Mouse (Mus musculus) intestine, embryonic 16.5 days (tissue): Measurements from ENCODE around the gene Tmprss9. TPM values are rescaled to one million over a fixed set of nuclear protein-coding genes. Genes with fewer than 3 reads are reported as not detected.

Source experiments
- ATAC-seq: fragments of 200-750 bp; cut with Nextera tagmentation; 2 replicates; pipeline ENCODE4 v1.8.0; 2017; ENCODE audit warnings: moderate TSS enrichment, moderate library complexity
- H3K27ac ChIP-seq: fragments of 300-500 bp; sonication (generic); 2 replicates; pipeline ENCODE4 v1.5.1; 2014; ENCODE audit warnings: mild to moderate bottlenecking, low read length
- H3K27me3 ChIP-seq: fragments of 300-500 bp; sonication (generic); replicated peaks from 2 replicates; pipeline ENCODE4 v1.6.1; 2014; ENCODE audit warnings: low read length, control low read depth, mixed read lengths; ENCODE audit not compliant: control insufficient read depth, insufficient read depth
- H3K36me3 ChIP-seq: fragments of 300-500 bp; sonication (generic); 2 replicates; pipeline ENCODE4 v1.6.1; 2014; ENCODE audit warnings: low read length, control low read depth; ENCODE audit not compliant: control insufficient read depth, insufficient read depth
- H3K4me1 ChIP-seq: fragments of 300-500 bp; sonication (generic); 2 replicates; pipeline ENCODE4 v1.6.1; 2014; ENCODE audit warnings: low read length, control low read depth, mixed read lengths; ENCODE audit not compliant: control insufficient read depth, insufficient read depth
- H3K4me2 ChIP-seq: fragments of 300-500 bp; sonication (generic); 2 replicates; pipeline ENCODE4 v1.6.1; 2014; ENCODE audit warnings: low read depth, low read length, control low read depth
- H3K4me3 ChIP-seq: fragments of 300-500 bp; sonication (generic); 2 replicates; pipeline ENCODE4 v1.5.1; 2014; ENCODE audit warnings: mild to moderate bottlenecking, low read length
- H3K9ac ChIP-seq: fragments of 300-500 bp; sonication (generic); 2 replicates; pipeline ENCODE4 v1.6.1; 2014; ENCODE audit warnings: low read depth, low read length
- H3K9me3 ChIP-seq: fragments of 300-500 bp; sonication (generic); 2 replicates; pipeline ENCODE4 v1.6.1; 2016; ENCODE audit warnings: low read length, control low read depth; ENCODE audit not compliant: control insufficient read depth
- WGBS: fragments of 180-500 bp; shearing (Covaris S2); extraction: QIAGEN DNeasy Blood & Tissue Kit; methylation state at CpG from one replicate; pipeline ENCODE4 v1.1.7; 2014; 5-methylcytosine and 5-hydroxymethylcytosine counted together
- polyA plus RNA-seq: library from polyadenylated mRNA; unstranded; fragments of >200 nt; fragmentation: Nextera tagmentation; extraction: Ambion mirVana; gene quantifications from 2 replicates; pipeline ENCODE4 v1.2.1, GENCODE M21; 2015

Tmprss9 gene
- polyA plus RNA-seq, result 0.06 TPM in 1 of 2 replicates, not detected in the other

DNA sequence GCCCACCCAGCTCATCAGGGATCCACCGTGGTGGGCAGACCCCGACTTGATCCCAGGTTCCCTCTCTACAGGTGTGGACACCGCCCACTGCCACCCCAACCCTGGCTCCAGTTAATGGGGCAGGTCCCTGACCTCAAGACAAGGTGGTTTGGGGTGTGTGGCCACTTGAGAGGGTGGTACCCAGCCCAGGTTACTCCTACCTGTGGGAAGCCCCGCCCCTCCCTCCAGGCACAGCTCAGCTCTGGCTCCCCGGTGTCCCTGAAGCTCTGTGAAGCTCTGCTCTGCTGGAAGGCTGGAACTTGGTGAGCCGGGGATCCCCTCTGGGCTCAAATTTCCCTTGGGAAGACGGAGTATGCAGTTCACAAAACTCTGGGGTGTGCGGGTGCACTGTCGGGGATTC, at the start of gene Tmprss9:
Gene Tmprss9 (plus strand): TSS at position 268 of the 400 bp plus-strand sequence.
- Histone ChIP-seq H3K4me2 (no peak within 1 kb of the TSS), H3K36me3 (0 out of 2 replicates have a peak, but pooled peaks cover 3% of the 10 kb centered on the region), H3K27ac (no peak within 1 kb of the TSS), H3K9me3 (no peaks in the 10 kb centered on the region), H3K27me3 (no peaks in the 10 kb centered on the region), H3K9ac (no peak within 1 kb of the TSS), H3K4me3 (no peak within 1 kb of the TSS), H3K4me1 (no peaks in the 10 kb centered on the region)
- WGBS, result 21% methylated on average over 9 of the region's 9 CpGs
- ATAC-seq, result no peak

DNA sequence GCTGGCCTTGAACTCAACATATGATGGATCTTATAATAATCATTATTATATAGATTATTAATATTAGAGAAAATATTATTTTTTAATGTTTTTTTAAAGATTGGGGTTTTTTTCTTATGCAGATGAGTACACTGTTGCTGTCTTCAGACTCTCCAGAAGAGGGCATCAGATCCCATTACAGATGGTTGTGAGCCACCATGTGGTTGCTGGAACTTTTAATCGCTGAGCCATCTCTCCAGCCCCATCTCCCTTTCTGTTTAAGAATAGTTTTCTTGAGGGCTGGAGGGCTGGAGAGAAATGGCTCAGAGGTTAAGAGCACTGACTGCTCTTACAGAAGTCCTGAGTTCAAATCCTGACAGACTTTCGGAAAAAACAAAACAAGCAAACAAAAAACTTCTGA, 49.7 kb upstream of the Tmprss9 start:
- Histone ChIP-seq H3K9ac (no peak overlapping the region), H3K9me3 (no peaks in the 10 kb centered on the region), H3K4me2 (no peak overlapping the region), H3K4me3 (no peak overlapping the region), H3K36me3 (no peaks in the 10 kb centered on the region), H3K4me1 (no peaks in the 10 kb centered on the region), H3K27ac (no peak overlapping the region), H3K27me3 (no peaks in the 10 kb centered on the region)
- 45% methylated on average over 2 of the region's 2 CpGs for WGBS
- ATAC-seq, result no peak

DNA sequence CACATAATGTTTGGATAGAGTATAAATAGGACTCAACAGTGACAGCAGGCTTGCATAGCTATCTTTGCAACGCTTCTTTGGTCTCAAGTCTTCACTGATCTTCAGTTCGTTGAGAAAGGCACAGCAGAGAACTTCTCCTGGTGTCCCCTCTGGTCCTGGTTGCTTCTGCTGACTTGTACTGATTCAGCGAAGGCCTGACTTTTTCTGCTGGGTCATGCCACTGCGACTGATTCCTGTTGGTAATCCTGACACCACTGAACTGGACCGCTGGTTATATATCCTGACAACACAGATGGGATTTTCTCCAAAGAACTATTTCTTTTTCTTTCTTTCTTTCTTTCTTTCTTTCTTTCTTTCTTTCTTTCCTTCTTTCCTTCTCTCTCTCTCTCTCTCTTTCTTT, 49.1 kb upstream of the Tmprss9 start:
- Histone ChIP-seq H3K9me3 (no peaks in the 10 kb centered on the region), H3K27me3 (no peaks in the 10 kb centered on the region), H3K4me3 (no peak overlapping the region), H3K4me1 (no peaks in the 10 kb centered on the region), H3K27ac (no peak overlapping the region), H3K9ac (no peak overlapping the region), H3K4me2 (no peak overlapping the region), H3K36me3 (no peaks in the 10 kb centered on the region)
- 93% methylated on average over 5 of the region's 5 CpGs for WGBS
- ATAC-seq, result no peak

GRCm38 (mm10) chr10:80823316-80823715, 48.3 kb upstream of the Tmprss9 start:
- H3K27me3 ChIP-seq, result no peaks in the 10 kb centered on the region
- ATAC-seq, result no peak
- H3K36me3 ChIP-seq, result no peaks in the 10 kb centered on the region; the same call in 1 of the 2 replicates
- 73% methylated on average over 1 of the region's 1 CpGs for WGBS
- H3K4me2 ChIP-seq, result no peak overlapping the region
- H3K27ac ChIP-seq, result no peak overlapping the region
- peaks cover 7% of the 10 kb centered on the region; the same call in 1 of the 2 replicates for H3K4me1 ChIP-seq
- no peak overlapping the region for H3K9ac ChIP-seq
- H3K9me3 ChIP-seq, result no peaks in the 10 kb centered on the region
- no peak overlapping the region for H3K4me3 ChIP-seq

- Histone ChIP-seq H3K27ac (no peak overlapping the region), H3K4me2 (no peak overlapping the region), H3K4me3 (no peak overlapping the region), H3K4me1 (peaks cover 7% of the 10 kb centered on the region), H3K9ac (no peak overlapping the region), H3K27me3 (no peaks in the 10 kb centered on the region), H3K36me3 (no peaks in the 10 kb centered on the region; the same call in 1 of the 2 replicates), H3K9me3 (no peaks in the 10 kb centered on the region)
- 63% methylated on average over 8 of the region's 8 CpGs for WGBS
- ATAC-seq, result no peak
These were observed 47.6 kb upstream of the Tmprss9 start for GRCm38 (mm10) chr10:80823847-80824643.

DNA sequence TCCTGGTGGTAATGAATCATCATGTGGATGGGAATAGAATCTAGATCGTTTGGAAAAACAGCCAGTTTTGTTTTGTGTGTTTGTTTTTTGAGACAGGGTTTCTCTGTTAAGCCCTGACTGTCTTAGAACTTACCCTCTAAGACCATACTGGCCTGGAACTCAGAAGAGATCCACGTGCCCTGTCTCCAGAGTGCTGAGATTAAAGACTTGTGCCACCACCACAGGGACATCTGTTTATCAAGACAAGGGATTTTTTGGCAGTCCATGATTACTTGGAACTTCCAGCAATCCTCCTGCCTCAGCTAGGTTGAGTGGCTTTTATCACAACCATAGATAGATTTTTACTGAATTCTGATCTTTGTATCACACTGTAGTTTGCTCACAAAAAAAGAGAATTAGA, 46.8 kb upstream of the Tmprss9 start:
- H3K4me3 ChIP-seq, result no peak overlapping the region
- ATAC-seq, result no peak
- 63% methylated on average over 2 of the region's 2 CpGs for WGBS
- no peaks in the 10 kb centered on the region; the same call in 1 of the 2 replicates for H3K36me3 ChIP-seq
- no peaks in the 10 kb centered on the region for H3K9me3 ChIP-seq
- H3K27ac ChIP-seq, result no peak overlapping the region
- H3K9ac ChIP-seq, result no peak overlapping the region
- H3K4me1 ChIP-seq, result peaks cover 13% of the 10 kb centered on the region
- H3K4me2 ChIP-seq, result no peak overlapping the region
- H3K27me3 ChIP-seq, result no peaks in the 10 kb centered on the region

DNA sequence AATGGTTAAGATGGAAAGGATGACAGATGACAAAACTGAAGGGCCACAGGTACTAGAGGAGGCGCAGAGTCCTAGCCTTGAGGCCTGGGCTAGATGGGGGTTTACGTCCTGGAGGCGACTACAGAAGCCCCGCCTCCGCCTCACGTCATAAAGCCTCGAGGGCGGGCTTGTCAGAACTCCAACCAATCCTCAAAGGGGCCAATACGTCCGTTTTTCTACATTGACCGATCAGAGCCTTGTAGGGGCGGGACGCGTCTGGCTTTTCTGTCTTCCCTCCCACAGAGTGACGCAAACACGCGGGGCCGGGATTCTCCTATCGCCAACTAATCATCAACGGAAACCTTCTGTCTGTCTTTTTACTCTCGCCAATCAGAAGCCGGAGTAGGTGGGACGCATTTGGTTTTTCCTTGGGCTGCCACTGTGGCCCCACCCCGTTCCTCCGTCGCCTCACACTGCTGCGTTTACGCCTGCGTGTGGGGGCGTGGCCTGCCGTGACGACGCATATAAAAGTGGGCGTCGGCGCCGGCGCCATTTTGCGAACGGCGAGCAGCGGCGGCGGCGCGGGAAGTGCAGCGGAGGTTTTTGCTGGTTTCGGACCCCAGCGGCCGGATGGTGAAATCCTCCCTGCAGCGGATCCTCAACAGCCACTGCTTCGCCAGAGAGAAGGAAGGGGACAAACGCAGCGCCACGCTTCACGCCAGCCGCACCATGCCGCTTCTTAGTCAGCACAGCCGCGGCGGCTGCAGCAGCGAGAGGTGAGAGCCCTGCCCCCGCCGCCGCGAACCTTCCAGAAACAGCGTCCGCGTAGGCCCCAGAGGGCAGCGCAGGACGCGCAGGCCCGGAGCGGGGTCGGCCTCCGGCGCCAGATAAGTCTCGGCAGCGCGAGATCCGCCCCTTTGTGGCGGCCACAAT, 45.2 kb upstream of the Tmprss9 start, which contains the start of gene Oaz1:
Gene Oaz1 (plus strand): TSS at position 506 of the 912 bp plus-strand sequence.
- Histone ChIP-seq H3K4me1 (peaks cover 26% of the 10 kb centered on the region), H3K4me2 (peak within 1 kb of the TSS; percentile 93), H3K9me3 (no peaks in the 10 kb centered on the region), H3K27ac (peak within 1 kb of the TSS; percentile 91), H3K27me3 (no peaks in the 10 kb centered on the region), H3K36me3 (peaks cover 4% of the 10 kb centered on the region; the same call in 1 of the 2 replicates), H3K9ac (peak within 1 kb of the TSS; percentile 94), H3K4me3 (peak within 1 kb of the TSS; percentile 73)
- peak; percentile 98 for ATAC-seq
- under 1% methylated on average over 78 of the region's 82 CpGs for WGBS

- Histone ChIP-seq H3K9me3 (no peaks in the 10 kb centered on the region), H3K27ac (peak overlapping the region; percentile 91), H3K36me3 (peaks cover 4% of the 10 kb centered on the region; the same call in 1 of the 2 replicates), H3K27me3 (no peaks in the 10 kb centered on the region), H3K9ac (peak overlapping the region; percentile 94), H3K4me1 (peaks cover 26% of the 10 kb centered on the region), H3K4me2 (peak overlapping the region; percentile 93), H3K4me3 (peak overlapping the region; percentile 73)
- no peak for ATAC-seq
- 6% methylated on average over 28 of the region's 29 CpGs for WGBS
These were observed 44.4 kb upstream of the Tmprss9 start for GRCm38 (mm10) chr10:80827063-80827869.
